Mouse (Mus musculus) thymus, postnatal 14 days (tissue): ENCODE data around the gene Gdf15.

Experiments used
- DNase-seq: peaks from one replicate; pipeline ENCODE4 v3.0.0; 2021

The Gdf15 gene

DNA sequence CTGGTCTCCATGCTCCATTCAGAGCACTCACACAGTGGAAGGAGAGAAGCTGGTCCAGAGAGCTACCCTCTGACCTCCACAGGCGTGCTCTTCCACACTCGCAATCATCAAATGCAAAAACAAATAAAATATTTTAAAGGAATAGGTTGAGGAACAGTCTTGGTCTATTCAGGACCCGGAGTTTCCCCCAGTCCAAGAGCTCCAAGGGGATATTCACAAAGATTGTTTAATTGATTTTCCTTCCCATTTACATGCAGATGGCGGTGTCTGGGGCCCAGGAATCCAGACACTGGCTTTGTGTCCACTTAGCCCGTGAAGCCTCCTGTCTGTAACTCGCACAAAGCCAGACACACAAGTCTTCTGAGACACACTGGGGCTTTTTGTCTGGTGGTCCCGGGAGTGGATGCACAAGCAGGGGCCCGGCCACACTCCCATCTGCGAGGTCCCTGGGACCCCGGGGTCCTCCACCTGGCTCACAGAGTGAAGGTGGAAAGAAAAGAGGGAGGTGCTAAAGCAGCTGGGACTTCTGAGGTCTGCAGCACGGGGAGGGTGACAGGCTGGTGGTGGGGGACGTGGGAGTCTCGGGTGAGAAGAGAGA is 24.0 kb upstream of the Gdf15 start:
- DNase-seq: no peak

DNA sequence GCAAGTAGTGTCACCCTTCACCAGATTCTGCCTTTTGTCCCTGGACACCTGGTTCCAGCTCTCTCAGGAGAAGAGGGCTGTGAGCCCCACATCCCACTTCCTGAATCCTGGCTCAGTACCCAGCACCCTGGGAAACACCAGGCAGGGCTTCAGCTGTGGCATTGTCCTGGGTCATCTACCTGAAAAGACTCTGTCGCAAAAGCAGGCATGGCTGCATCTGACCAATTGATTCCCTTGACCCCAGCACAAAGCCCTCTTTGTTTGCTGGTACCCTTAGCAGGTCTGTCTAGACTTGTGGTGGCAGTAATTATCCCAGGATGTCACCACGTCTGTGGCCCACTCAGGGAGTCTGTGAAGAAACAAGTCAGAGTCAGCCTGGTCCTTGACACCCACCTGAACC is 23.2 kb upstream of the Gdf15 start:
- no peak for DNase-seq

DNA sequence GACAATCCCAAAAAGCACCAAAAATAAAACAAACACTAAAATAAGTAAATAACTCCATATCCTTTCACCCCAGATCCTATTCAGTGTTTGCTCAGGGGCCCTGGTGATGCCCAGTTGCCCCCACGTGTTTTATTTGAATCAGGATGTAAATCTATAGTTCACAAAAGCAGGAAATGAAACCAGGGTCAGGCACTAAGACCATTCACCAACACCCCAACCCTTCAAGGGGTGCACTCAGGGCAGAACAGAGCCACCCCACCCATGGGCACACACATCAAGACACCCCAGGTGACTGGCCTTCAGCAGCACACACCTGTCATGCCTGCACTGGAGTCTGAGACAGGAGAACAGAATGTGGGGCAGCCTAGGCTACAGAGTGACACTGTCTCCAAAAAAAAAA is 21.9 kb upstream of the Gdf15 start:
- no peak for DNase-seq

- DNase-seq: peak; percentile 69
Measured at GRCm38 (mm10) chr8:70653226-70653625, 21.0 kb upstream of the Gdf15 start.

GRCm38 (mm10) chr8:70650351-70650750 is 18.1 kb upstream of the Gdf15 start:
- no peak for DNase-seq

DNA sequence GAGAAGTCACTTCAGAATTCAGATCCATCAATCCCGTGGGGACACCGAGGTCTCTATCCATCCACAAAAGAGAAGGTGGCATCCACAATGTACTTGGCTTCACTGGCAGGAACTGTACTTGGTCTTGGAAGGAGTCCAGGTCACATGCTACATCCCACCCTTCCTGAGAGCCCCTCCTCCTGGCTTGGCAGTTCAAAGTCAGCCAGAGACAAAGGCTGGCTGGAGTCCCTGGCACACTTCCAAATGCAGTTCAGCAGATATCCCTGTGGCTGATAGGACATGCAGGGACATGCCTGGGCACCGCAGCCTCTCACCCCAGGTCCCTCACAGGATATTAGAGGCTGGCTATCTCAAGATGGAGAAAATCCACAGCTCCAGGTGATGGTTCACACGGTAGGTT is 17.1 kb upstream of the Gdf15 start:
- no peak for DNase-seq

GRCm38 (mm10) chr8:70648921-70649320 is 16.7 kb upstream of the Gdf15 start:
- no peak for DNase-seq

- no peak for DNase-seq
Measured at GRCm38 (mm10) chr8:70648164-70648442, 15.8 kb upstream of the Gdf15 start.

DNA sequence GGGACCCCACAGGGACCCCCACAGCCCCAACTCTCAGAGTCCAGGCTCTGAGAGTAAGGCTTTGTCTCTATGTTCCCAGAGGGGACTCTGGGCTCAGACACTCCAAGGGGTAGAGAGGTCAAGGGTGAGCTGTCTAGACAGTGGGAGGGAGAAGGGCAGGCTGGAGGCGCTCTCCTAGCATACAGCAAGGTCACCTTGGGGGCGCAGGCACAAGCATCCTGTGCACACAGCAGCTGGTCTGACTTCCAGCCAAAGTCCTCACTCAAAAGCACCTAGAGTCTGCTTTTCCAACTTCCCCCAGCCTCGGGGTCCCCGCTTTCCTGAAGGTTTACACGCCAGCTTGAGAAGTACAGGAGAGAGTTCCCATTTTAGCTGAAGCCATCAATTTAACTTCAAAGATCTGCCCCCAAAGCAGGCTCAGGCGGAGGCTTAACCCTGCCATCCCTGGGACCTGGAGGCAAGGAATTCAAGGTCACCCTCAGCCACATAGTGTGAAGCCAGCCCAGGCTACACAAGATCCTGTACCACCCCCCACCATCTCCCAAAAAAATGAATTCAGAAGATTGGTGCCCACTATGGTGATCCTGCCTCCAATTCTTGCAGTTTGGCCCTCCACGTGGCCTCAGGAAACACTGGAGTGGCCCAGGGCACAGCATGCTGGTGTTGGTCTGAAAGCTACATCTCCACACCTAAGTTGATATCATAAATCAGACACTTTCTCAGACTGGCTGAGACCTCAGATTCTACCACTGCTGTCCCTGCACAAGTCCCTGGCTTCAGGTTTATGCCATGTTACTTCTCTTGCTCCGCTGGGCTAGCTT is 15.3 kb upstream of the Gdf15 start:
- DNase-seq: no peak

DNA sequence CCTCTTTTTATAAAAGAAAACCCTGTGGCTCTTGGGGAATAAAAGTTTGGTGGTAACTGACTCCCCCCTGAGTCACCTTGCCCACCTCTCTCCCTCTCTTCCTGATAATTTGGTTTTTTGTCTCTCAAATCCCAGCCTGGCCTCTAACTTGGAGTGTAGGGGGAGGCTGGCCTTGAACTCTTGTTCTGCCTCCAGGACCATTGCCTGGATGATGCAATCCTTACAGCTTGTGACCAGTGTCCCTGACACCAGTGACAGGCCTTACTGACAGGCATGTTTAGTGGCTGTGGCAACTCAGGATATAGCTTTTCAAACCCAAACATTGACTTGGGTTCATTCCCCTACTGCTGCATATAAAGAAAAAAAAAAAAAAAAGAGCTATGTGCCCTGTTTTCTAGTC is 14.5 kb upstream of the Gdf15 start:
- no peak for DNase-seq

GRCm38 (mm10) chr8:70646369-70646768 is 14.1 kb upstream of the Gdf15 start:
- DNase-seq: no peak

- DNase-seq: no peak
Measured at GRCm38 (mm10) chr8:70645501-70646224, 13.4 kb upstream of the Gdf15 start.

- DNase-seq: peak; percentile 41
Measured at GRCm38 (mm10) chr8:70644065-70644464, 11.8 kb upstream of the Gdf15 start.

- no peak for DNase-seq
Measured at GRCm38 (mm10) chr8:70643019-70643418, 10.8 kb upstream of the Gdf15 start.

- no peak for DNase-seq
Measured at GRCm38 (mm10) chr8:70638752-70639151, 6.5 kb upstream of the Gdf15 start.

DNA sequence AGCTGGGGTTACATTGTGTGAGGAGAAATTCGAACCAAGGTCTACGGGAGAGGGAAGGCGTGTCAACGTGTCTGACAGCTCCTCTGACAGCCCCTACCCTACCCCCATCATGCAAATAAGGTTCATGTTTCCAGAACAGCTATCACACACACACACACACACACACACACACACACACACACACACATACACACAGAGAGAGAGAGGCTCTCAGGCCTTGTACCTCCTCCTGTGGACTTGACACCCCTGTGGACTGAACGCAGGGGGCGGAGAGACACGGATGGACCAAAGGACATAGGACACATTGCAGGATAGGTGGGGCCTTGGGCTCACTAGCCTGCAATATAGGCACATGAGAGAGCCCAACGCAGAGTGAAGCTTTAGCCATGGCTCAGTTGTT is 4.6 kb upstream of the Gdf15 start:
- no peak for DNase-seq

DNA sequence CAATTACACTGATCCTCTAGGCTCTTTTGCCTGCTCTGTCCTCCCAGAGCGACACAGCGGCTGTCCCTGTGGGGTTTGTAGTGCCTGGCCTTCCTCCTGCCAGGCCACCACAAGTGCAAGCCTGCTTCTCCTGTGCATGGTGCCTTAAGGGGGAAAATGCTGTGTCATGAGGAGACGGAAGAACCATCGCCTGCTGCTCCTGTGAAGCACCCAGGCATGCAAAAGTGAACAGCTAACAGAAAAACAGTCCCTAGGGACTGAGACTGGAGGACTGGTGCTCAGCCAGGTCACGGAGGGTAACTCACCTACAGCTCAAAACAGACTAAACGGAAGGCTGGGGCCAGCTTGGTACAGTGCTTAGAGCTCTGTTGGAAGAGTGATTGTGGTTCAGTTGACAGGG is 3.3 kb upstream of the Gdf15 start:
- DNase-seq: no peak

- no peak for DNase-seq
Measured at GRCm38 (mm10) chr8:70634066-70634465, 1.8 kb upstream of the Gdf15 start.

- DNase-seq: no peak
Measured at GRCm38 (mm10) chr8:70631436-70631835, 820 bp downstream of the Gdf15 start.

DNA sequence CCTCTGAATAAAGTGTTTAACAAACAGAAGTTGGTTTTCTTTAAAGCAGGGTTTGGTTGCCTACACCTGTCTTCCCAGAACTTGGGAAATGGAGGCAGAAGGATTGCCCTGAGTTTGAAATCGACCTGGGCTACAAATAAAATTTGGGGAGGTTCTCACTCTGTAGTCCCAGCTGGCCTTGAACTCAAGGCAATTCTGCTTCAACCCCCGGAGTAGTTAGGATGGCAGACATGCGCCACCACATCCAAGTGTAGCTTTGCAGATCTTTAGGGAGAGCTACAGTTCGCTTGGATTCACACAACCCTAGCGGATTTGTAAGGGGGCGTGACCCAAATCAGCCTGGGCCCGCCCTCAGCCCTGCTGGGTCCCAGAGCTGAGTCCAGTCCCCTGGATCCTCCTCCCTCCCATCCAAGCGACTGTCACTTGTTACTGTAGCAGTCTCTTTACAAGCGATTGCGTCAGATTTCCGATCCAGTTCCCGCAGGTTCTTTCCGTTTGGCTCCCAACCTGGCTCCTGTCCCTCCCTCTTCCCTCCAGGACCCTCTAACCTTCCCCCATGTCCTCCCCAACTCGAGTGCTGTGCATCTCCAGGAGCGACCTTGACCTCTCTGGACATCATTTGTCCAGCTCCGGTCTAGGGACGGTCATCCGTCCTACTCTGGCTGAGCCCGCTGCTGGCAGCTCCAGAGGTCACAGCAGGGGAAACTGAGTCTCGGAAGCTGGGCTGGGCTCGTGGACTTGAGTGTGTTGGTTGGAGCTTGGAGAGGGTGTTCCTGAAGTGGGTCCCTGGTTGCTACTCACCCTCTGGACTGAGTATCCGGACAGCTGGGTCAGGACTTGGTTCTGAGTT is 1.5 kb downstream of the Gdf15 start:
- peak; percentile 32 for DNase-seq

DNA sequence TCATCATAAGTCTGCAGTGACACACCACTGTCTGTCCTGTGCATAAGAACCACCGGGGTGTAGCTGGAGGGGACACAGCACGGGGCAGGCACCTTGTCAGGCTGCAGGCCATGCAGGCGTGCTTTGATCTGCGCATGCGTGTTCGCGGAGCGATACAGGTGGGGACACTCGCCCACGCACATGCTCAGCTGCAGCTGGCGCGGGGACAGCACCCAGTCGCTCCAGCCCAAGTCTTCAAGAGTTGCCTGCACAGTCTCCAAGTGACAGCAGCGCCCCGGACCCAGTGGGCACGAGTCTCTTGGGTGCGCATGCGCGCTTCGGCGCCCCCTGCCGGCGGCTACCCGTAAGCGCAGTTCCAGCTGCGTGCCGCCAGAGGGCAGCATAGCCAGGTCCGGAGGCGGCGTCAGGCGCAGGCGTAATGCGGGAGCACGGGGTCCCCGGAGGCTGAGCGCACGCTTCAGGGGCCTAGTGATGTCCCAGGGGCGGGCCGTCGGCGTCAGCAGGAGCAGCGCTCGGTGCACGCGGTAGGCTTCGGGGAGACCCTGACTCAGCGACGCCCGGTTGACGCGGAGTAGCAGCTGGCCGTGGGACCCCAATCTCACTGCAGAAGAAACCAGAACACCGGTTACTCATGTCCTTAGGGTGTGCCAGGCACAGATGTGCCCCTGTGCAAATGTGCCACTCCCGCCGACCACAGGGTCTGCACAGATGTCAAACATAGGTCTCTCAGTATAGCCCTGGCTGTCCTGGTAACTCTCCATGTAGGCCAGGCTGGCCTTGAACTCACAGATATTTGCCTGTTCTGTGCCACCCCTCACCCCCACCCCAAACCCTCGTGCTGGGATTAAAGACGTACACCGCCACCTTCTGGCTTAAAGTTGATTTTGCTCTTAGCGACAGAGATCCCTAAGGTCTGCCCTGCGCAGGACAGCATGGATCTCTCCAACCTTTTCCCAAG is 2.4 kb downstream of the Gdf15 start:
- DNase-seq: peak; percentile 91

DNA sequence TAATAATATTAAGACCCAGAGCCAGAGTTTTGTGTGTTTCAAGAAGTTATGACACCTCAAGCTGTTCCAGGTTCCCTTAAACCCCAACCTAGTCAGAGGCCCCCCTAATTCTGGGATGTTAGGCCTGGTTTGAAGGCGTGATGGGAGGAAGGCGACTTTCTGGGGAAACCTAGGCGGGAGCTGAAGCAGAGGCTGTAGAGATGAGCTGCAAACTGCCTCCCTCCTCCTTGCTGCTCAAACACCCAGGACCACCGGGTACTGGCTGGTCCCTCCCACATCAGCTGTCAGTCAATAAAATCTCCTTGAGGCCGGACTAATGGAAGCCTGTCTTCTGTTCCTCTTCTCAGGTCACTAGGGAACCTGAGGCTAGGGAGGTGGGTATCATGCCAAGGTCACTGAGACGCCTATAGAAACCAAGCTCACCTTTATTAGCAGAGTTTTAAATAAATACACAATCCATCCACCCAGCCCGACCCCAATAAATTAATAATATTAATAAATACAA is 3.2 kb downstream of the Gdf15 start:
- no peak for DNase-seq
